Mouse (Mus musculus) lung, postnatal 36 days (tissue): Measurements from ENCODE around the gene Exo5.

Source experiments
- DNase-seq: peaks from one replicate; pipeline ENCODE4 v3.0.0; 2022; ENCODE audit warnings: mixed read lengths

Gene Exo5

DNA sequence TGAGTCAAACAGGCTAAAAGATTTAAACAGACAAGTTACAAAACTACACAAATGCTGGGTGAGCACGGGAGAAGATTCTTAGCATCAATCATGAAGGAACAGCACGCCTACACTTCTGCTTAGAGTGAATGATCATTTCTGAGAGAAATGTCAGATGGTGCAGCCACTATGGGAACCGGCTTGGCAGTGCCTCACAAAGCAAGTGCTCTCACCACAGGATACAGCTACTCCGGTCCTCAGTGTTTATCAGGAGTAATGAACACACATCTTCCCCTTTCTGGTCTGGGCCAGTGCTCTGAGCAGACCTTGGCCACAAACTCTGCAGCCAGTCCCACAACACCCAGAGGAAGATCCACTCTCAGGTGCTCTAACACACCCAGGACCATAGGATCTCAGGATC, 20.3 kb downstream of the Exo5 start:
- no peak for DNase-seq

DNA sequence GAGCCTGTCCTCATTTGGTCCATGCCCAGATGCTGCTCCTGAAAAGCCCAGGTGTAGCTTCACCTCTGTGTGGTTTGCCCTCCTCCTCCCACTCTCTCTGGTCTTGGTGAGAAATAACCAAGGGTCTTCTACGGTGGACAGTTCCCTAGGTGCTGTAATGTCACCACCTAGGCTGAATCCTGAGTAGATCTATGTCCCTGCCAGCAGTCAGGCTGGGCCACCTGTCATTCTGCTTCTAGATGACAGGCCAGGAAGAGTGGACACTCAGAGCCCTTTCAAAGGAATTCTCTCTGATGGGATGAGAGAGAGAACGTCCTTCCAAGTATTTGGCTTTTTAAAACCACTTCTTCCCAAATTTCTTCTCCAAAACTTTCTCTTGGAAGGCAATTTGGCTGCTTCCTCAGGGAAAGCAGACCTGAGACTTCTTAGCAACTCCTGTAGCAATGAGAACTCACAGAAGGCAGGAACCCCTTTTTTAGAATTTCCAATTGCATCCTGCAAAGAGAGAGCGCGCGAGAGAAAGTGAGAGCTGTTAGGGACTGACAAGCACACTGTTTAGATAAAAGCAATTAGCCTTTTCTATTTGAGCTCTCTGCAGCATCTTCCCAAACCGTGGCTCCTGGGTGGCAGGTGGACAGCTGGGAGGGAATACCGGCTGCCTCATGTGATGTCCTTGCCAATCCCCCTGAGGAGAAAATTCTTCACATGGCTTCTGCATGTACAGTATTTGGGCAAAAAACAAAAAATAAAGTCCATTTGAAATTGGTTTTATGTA, 28.8 kb downstream of the Exo5 start:
- DNase-seq, result no peak

DNA sequence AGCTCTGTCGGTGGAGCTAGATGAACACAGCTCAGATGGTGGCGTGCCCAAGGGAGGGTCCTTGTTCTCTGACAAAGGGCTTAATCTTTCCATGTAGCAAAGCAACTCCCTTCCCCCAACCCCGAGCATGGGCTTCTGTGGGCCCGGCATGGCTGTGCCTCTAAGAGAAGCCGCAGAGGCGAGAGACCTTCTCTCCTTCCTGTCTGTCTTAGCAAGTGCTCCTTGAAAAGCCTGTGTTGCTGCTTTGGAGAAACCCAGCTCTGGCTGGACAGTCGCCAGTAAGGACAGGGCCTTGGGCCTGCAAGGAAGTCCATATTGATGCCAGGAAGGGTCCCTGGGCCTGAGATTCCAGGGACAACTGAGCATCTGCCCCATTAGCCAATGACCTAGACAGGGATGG, 29.6 kb downstream of the Exo5 start:
- no peak for DNase-seq

DNA sequence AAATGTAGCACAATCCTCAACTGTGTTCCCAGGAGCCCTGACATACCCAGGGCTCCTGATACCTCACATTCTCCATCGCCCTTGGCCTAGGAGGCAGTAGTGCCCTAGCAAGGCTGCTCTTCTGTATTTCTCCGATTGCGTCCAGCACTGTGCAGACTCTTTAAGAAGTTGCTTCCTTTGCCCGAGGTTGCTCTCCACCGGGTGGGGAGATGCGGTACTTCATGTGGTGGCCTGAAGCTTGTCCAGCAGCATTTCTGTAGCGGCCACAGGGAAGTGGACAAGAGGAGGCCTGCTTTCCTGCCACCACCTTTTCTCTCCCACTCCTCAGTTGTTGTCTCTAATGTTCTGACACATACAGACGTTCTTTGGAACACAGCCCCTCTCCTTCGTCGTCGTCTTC, 30.2 kb downstream of the Exo5 start:
- no peak for DNase-seq

DNA sequence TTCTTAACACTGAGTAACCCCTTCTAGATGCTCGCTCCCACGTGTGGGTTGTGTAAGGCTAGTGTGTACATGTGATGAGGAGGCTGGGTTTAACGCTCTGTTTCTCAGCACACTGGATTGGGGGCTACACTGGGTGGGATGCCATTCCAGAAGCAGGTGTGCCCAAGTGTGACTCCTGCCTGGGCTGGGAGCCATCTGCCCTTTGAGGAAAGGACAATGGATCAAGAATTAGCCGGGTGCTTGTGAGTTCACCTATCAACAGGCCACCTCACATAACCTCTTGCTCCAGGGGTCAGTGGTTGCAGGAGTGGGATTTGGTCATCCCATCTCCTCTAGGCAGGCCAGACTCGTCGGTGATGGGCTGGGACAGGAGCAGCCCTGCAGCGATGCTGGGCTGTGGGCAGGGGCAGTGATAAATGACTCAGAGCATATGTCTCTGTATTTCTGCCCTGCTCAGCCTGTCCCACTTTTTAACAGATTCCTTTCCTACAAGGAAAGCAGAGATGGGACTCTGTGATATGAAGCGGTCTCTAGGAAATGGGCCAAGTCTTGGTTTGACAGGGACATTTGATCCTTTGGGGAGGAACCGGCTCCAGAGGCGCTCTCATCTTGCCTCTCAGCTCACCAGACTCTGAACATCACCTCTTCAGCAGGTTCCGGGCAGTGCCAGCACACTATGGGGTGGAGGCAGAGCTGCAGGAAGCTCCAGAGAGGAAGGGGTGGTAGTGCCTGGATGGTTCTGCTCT, 31.0 kb downstream of the Exo5 start:
- no peak for DNase-seq

DNA sequence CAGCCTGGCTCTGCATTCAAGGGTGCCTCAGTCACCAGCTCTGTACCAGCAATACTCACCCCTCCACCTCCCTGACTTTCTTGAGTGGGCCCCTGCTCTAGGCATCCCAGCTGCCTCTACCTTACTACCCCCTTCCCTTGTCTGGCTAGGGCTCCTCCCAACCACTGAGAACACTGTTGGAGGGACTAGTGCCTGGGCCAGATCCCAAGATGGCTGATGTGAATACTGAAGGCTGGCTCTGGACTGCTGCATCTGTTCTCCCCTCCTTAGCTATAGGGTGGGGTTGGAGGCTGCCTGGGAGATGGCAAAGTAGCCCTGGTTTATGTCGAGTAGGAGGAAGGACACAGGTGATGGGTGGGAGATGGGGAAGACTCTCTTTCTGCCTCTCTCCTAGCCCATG, 32.3 kb downstream of the Exo5 start:
- DNase-seq, result no peak

DNA sequence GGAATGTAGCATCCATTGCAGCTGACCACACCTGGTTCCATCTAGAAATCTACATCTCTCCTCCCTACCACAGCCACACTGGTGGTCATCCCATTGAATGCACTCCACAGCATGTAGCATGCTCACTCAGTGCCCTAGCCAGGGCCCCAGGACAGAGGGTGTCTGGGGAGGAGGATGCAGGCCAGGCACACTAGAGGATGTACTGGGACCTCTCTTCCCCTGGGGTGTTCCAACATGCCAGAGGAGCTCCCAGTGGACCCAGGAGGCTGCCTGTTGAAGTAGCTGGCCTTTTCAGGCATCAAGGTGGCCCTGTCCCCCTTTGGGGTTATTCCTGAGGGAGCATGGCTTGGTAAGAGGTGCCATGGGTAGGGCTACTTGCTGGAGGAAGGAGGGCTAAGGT, 32.9 kb downstream of the Exo5 start:
- DNase-seq, result no peak

DNA sequence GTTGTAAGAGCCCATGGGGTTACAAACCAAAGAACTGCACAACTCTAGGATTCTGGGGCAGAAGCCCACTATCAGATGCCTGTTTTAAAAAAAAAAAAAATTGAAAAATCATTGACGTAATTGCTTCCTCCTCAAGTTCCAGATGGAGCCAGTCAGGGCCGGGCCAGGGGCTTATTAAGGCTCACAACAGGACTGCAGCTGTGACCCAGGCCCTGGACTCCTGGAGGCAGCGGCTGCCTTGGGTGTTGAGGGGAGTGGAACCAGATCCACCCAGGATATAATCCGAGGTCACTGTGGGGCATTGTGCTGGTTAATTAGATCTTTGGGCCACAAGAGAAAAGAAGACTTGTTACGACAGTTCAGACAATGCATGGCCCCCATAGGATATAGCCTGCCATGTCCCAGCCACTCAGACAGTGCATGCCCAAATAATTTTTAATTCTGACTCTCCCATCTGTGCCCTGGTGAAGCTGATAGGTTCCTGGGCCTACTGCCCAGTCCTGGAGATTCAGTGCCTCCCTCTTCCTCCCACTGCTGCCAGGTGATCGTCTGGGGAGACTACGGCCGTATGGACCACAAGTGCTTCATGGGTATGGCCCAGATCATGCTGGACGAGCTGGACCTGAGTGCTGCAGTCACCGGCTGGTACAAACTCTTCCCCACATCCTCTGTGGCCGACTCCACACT, 33.9 kb downstream of the Exo5 start:
- no peak for DNase-seq

DNA sequence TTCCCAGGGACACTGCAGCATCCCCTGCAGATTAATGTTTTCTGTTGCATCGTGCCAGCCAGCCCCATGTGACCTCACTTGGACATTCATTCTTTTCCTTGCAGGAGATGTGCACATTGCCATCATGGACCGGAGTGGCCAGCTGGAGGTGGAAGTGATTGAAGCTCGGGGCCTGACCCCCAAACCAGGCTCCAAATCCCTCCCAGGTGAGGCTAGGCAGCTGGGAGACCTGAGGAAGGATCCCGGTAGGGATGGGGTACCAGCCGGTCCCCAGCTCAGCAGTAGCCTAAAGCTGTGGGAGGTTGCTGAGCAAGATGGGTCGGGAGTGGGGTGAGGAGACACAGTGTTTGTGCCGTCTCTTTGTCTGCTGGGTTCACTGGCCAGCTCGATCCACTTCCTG, 35.9 kb downstream of the Exo5 start:
- DNase-seq, result no peak

DNA sequence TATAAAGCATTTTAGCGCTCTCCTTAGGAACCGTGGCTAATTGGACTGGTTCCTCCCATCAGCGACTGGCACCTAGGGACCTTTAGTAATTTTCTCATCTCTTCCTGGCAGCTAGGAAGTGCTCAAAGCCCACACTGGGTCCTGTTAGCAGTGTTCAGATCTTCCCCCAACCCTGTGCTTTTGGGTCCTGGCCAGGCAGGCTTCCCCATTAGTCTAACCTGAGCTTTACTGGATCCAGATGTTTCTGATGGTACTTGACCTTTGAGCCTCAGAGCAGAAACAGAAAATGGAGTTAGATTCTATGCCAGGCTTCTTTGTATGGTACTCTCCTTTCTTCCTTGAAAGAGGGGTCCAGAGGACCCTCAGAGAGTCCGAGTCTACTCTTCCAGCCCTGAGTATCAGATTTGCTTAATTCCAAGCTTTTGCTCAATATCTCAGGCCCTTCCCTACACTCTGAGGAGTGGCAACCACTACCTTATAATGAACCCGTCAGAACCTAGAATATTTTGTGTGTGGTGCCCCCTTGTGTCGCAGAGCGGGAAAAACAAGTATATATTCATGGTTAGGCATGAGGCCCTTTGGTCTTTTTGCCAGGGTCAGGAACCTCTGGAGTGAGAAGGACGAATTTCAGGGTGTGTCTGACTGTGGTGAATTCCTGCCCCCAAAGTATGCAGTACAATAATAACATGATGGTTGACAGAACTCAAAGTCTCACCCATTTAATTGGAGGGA, 37.3 kb downstream of the Exo5 start:
- peak; percentile 82 for DNase-seq

DNA sequence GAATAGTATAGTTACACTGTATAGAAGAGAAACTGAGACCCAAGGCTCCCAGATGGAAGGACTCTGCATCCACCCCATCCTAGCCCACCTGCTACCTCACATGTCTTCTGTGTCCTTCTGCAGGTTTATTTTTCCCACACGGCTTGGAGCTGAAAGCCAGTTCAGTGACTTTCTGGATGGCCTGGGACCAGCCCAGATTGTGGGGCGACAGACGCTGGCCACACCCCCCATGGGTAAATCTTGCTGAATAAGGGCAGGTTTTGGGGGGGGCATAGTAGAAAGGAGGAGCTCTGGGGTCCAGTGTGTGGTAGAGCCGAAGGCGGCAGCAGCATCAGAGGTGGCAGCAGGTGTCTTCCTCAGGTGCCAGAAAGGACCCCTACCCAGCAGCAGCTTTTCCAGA, 38.0 kb downstream of the Exo5 start:
- DNase-seq, result no peak

DNA sequence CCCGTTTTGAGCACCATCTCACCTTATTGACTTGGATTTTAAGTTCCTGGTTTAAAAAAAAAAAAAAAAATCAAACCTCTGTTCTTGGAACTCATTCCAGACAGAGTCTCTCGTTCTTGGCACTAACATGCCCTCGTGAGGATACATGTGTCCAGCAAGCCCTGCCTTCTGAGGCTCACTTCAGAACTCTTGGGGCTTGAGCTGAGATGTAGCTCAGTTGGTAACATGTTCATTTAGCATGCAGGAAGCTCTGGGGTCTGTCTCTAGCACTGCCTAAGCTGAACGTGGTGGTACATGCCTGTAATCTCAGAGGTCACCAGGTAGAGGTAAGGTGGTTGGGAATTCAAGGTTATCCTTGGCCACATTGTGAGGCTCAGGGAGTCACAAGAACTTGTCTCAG, 38.7 kb downstream of the Exo5 start:
- DNase-seq, result peak; percentile 17

DNA sequence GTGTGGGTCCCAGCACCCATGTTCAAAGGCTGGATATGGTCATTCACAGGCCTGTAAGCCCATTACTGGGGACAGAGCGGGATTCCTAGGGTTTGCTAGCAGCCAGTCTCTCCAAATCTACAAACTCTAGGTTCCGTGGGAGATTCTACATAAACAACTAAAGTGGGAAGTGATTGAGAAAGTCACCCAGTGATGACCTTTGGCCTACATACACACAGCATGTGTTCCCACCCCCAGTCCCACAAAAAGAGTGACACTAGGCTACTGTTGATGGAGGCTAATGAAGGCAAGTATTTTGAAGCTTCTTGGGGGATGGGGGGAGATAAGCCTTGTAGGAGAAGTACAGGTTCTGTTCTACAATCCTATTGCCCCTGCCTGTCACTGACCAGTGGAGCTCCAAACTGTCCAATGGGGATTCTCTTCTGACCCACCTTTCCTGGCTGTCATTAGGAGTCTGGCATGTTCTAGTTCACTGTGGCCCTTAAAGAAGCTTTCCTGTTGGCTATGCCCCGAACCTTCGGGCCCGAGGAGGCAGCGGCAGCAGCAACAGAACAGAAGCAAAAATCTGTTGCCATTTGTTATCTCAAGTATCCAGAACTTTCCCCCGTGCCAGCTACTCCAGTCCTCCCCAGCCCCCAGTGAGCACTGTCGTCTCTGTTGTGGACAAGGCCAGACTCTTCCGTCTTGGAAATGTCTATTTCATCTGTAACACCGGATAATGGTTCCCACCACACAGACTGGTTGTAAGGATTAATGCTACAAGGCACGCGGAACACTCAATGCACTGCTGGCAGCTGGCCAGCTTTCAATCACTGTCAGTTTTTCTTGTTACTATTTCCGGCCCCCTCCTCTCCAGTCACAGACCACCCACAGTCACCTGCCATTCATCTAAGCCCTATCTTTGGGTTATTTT, 39.4 kb downstream of the Exo5 start:
- DNase-seq, result no peak

DNA sequence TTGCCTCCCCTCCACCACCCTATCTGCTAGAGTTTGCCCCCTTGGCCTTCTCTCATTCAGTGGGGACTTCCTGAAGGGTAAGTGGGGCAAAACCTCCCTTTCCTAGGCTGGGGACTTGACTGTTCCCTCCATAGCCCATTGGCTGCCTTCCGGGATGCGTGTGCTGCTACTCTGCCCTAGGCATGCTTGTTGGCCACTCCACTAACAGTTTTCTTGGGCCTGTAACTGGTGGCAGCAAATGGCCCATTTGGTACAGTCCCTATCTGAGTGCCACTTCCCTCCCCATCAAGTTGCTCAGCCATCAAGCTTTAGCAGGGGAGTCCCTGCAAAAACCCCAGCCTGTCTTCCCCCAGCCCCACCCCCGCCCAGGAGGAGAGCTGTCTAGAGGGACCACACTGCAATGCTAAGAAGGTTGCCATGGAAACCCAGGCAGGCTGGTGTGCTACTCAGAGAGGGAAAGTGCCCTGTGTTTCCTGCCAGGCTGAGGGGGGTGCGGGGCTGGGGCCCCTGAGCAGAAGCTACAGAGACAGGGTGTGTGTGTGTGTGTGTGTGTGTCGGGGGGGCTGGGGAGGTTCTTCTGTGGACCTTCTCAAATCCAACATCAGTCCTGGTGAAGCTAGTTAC, 42.7 kb downstream of the Exo5 start:
- no peak for DNase-seq

DNA sequence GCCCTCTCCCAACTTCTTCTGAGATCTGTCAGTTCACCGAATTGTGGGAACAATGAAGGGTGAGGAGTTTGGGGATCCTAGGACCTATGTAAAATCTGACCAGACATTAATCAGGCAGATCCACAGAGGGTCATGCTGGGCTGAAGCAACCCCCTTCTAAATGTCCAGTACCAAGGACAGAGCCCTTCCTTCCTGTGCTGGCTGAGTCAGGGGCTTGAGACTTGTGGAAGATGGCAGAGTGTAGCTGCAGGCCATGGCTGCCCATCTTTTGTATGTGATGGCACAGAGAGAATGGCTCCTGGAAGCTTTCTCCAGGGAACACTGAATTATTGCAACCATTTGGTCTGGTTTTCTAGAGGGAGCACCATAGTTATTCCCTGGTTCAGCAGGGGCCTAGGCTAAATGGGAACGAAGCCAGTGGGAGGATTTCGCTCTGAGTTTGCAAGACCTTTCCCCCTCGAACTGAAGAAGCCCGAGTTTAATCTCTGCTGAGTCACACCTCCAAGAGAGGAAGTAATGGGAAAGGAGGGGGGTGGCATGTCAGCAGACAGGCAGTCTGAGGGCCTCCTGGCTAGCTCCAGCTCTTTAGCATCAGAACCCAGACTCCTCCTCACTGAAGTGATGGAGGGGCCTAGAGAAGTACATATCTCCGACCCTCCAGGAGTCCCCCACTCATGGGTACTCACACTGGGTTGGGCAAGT, 43.9 kb downstream of the Exo5 start:
- DNase-seq, result peak; percentile 9

DNA sequence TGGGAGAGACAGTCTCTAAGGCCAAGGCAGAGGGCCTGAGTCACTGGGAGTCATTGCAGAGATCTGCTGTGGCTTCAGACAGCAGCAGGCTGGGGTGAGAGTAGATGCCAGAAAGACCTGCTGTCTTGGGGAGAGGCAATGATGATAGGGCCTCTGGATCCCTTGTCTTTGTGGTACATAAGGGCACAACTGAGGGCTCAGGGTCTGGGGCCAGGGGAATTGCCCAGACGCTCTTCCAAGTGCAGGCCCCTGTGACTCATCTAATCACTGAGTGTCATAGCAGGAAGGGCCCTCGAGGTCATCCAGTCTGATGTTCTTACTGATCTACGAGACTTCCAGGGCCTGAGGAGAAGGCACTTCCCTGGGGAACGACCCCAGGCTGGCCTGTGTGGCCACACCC, 45.4 kb downstream of the Exo5 start:
- DNase-seq, result no peak

DNA sequence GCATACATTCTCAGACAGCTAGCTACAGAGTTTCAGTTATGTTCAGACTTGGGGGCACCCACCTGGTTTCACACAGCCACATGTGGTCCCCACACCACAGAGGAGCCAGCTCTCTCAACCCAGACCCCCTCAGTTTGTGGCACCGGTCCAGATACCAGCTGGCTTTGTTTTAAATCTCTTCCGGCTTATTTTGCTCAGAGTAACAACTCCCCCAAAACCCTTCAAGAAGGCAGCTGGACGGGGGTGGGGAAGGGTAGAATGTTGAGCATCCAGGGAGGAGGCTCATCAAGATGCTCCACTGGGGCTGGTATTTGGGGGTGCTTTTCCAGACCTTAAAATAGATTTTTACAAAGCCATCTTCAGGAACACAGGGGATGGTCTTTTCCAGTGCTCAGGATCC, 46.1 kb downstream of the Exo5 start:
- DNase-seq, result no peak

DNA sequence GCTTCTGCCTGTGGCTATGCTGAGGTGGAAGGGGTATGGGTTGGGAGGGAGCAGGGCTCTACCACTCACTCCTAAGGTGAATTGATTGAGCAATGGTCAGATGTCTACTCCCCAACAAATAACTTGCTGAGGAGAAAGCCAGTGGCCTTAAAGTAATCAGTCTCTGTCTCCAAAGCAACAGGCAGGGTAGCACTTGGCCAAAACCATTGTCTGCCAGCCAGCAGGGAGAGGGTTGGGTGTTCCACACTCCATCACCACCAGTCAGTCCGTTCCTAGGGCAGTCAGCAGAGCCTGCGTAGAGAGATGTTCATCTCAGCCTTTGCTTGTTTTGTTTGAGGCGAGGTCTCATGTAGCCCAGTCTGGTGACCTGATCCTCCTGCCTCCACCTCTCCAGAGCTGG, 48.9 kb downstream of the Exo5 start:
- no peak for DNase-seq
